Mouse (Mus musculus) bone marrow, adult 2 months (tissue): ENCODE results near the gene F830045P16Rik.

Experiments
- CTCF ChIP-seq: fragments of 200-500 bp; IDR thresholded peaks from 2 replicates; pipeline ENCODE4 v1.5.1; 2011; ENCODE audit warnings: low read length, control low read depth; ENCODE audit not compliant: control insufficient read depth, insufficient read depth
- POLR2A ChIP-seq: fragments of 200-500 bp; IDR thresholded peaks from 2 replicates; pipeline ENCODE4 v1.6.1; 2011; ENCODE audit warnings: low read depth, mild to moderate bottlenecking, control low read depth, low read length, borderline replicate concordance; ENCODE audit not compliant: control insufficient read depth

- no peak for TF ChIP-seq POLR2A
- no peak for TF ChIP-seq CTCF
These were observed 27.7 kb upstream of the F830045P16Rik start for GRCm38 (mm10) chr2:129563944-129564709.
